Comparison of ENCODE assay signal across 8 mouse cellular contexts in the genomic region with DNA sequence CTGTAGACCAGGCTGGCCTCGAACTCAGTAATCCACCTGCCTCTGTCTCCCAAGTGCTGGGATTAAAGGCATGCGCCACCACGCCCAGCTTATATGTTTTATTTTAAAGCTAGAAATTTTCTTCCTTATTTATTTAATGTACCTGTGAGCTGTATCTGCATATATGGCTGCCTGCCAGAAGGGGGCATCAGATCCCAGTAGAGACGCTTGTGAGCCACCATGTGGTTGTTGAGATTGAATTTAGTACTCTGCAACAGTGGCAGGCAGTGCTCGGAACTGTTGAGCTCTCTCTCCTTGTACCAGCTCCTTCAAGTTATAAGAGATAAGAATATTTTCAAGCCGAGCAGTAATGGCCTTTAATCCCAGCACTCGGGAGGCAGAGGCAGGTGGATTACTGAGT. TPM values are rescaled to one million over a fixed set of nuclear protein-coding genes. Genes with fewer than 3 reads are reported as not detected.
DNase-seq lines count a peak whose midpoint lies in the region; ATAC-seq and TF ChIP-seq lines count a peak whose summit lies in the region.

No protein-coding gene starts in this region.

- 0 out of 2 replicates have a peak, but pooled peaks cover 5% of the 10 kb centered on the region for H3K9me3 ChIP-seq in kidney, embryonic 16.5 days (ENCODE audit: low read length)
- H3K9me3 ChIP-seq in E14TG2a.4 (ENCODE audit: low read length), result no peaks in the 10 kb centered on the region

- peak; percentile 49; the same call in 1 of the 2 replicates for TF ChIP-seq CTCF in kidney, adult 2 months (conservative IDR thresholded peaks at IDR 0.05; ENCODE audit: insufficient read depth, insufficient read length, low read depth, low read length)
- TF ChIP-seq CTCF in E14TG2a.4 (conservative IDR thresholded peaks at IDR 0.05; ENCODE audit: low read length), result peak; percentile 81

- WGBS in kidney, adult 2 months, result 73% methylated on average over 7 of the region's 7 CpGs
- 82% methylated on average over 7 of the region's 7 CpGs for WGBS in kidney, embryonic 16.5 days

- peak; percentile 68 for DNase-seq in kidney, adult 2 months
- peak; percentile 40 for DNase-seq in lung, postnatal 14 days
- no peak for DNase-seq in layer of hippocampus, postnatal 36 days
- DNase-seq in frontal cortex, postnatal 36 days (ENCODE audit: low spot score in 2 of 2), result no peak
- DNase-seq in frontal cortex, postnatal 10 days (ENCODE audit: low spot score in 2 of 2), result no peak

- ATAC-seq in kidney, embryonic 16.5 days (ENCODE audit: low FRiP score, low TSS enrichment), result no peak
- ATAC-seq in common myeloid progenitor, adult 5-6 weeks (replicated peaks; ENCODE audit: low read depth, poor library complexity, severe bottlenecking), result peak; percentile 87

- no peaks in the 10 kb centered on the region for H3K27me3 ChIP-seq in kidney, adult 2 months (replicated peaks; ENCODE audit: control insufficient read depth, insufficient read depth, low read length)
- no peaks in the 10 kb centered on the region for H3K27me3 ChIP-seq in kidney, embryonic 16.5 days (ENCODE audit: insufficient read depth, low read length)
- H3K27me3 ChIP-seq in E14TG2a.4 (ENCODE audit: insufficient read depth, low read length), result no peaks in the 10 kb centered on the region

- no peak overlapping the region for H3K9ac ChIP-seq in kidney, embryonic 16.5 days (replicated peaks; ENCODE audit: low read length)

- H3K4me2 ChIP-seq in kidney, embryonic 16.5 days (replicated peaks; ENCODE audit: low read depth, low read length), result no peak overlapping the region

- H3K27ac ChIP-seq in kidney, adult 2 months (ENCODE audit: insufficient read depth, low read depth, low read length), result no peak overlapping the region
- H3K27ac ChIP-seq in kidney, embryonic 16.5 days (ENCODE audit: low read length), result no peak overlapping the region

- TF ChIP-seq POLR2A in kidney, adult 2 months (IDR thresholded peaks at IDR 0.05; ENCODE audit: low read depth, low read length), result no peak

- peaks cover 2% of the 10 kb centered on the region for H3K36me3 ChIP-seq in kidney, adult 2 months (ENCODE audit: control insufficient read depth, insufficient read depth, low read length)
- H3K36me3 ChIP-seq in kidney, embryonic 16.5 days (ENCODE audit: insufficient read depth, low read length), result peaks cover 44% of the 10 kb centered on the region
- H3K36me3 ChIP-seq in E14TG2a.4 (ENCODE audit: insufficient read depth, low read length), result peaks cover 94% of the 10 kb centered on the region

- H3K4me3 ChIP-seq in kidney, adult 2 months (ENCODE audit: insufficient read depth, low read depth, low read length), result no peak overlapping the region
- no peak overlapping the region for H3K4me3 ChIP-seq in kidney, embryonic 16.5 days (ENCODE audit: low read length)
- no peak overlapping the region for H3K4me3 ChIP-seq in E14TG2a.4 (replicated peaks; ENCODE audit: low read length)

- peaks cover 16% of the 10 kb centered on the region for H3K4me1 ChIP-seq in kidney, adult 2 months (ENCODE audit: control insufficient read depth, insufficient read depth, low read length)
- no peaks in the 10 kb centered on the region for H3K4me1 ChIP-seq in kidney, embryonic 16.5 days (ENCODE audit: insufficient read depth, low read length)
- no peaks in the 10 kb centered on the region for H3K4me1 ChIP-seq in E14TG2a.4 (replicated peaks; ENCODE audit: low read depth, low read length)

RNA-seq across cellular contexts. Expression of a gene that starts 20.6 kb away (rescaled TPM):
- 68.7 and 70.5 TPM in 2 replicates for polyA plus RNA-seq in kidney, adult 2 months (2012; rRNA removed)
- polyA plus RNA-seq in kidney, embryonic 16.5 days (2015; fragmentation: Nextera tagmentation; extraction: Ambion mirVana), result 67.0 and 73.5 TPM in 2 replicates
- 44.6 and 48.3 TPM in 2 replicates for total RNA-seq in common myeloid progenitor, adult 5-6 weeks (2017)
- 10 to 100 TPM; 22.1 to 22.4 TPM for total RNA-seq in layer of hippocampus, postnatal 36 days (2021)

RNA-seq across cellular contexts. Expression of a gene that starts 21.8 kb away (rescaled TPM):
- 21.3 and 24.6 TPM in 2 replicates for polyA plus RNA-seq in kidney, adult 2 months (2012; rRNA removed)
- 45.7 and 61.2 TPM in 2 replicates for polyA plus RNA-seq in kidney, embryonic 16.5 days (2015; fragmentation: Nextera tagmentation; extraction: Ambion mirVana)
- 35.9 and 44.7 TPM in 2 replicates for total RNA-seq in common myeloid progenitor, adult 5-6 weeks (2017)
- total RNA-seq in layer of hippocampus, postnatal 36 days (2021), result 100 to 1,000 TPM in 1 of 2 experiments, 10 to 100 TPM in 1; 93.4 to 102 TPM

Comparison
In these comparisons a context has a peak if more than half of its experiments do, and no peak if none do; other contexts are left out.
1. DNase-seq: peak in kidney, adult 2 months (single experiment) and lung, postnatal 14 days (single experiment); none in layer of hippocampus, postnatal 36 days (0 of 2), frontal cortex, postnatal 36 days (0 of 2) and frontal cortex, postnatal 10 days (0 of 2).